Mouse (Mus musculus) liver, postnatal 0 days (tissue): Measurements from ENCODE around the gene Epb42. TPM values are rescaled to one million over a fixed set of nuclear protein-coding genes. Genes with fewer than 3 reads are reported as not detected.
A peak's percentile ranks its signal among the peaks of the same experiment; 100 is the strongest.
"Not testable (repeated sequence)": the region's sequence is repeated elsewhere in the genome, so short reads cannot be mapped to it uniquely, and the experiment has no call there.

ENCODE experiments used
- ATAC-seq: fragments of 200-750 bp; cut with Nextera tagmentation; 2 replicates; pipeline ENCODE4 v1.8.0; 2017; ENCODE audit warnings: mild to moderate bottlenecking, moderate library complexity
- DNase-seq: peaks from one replicate; pipeline ENCODE4 v3.0.0-alpha.2; 2016
- H3K27ac ChIP-seq: fragments of 300-500 bp; sonication (generic); 2 replicates; pipeline ENCODE4 v1.5.1; 2014; ENCODE audit warnings: antibody characterized with exemption, moderate library complexity, mild to moderate bottlenecking, low read depth
- H3K27me3 ChIP-seq: fragments of 300-500 bp; sonication (generic); 2 replicates; pipeline ENCODE4 v1.6.1; 2014; ENCODE audit warnings: low read length, control low read depth, mixed read lengths; ENCODE audit not compliant: insufficient read depth
- H3K36me3 ChIP-seq: fragments of 300-500 bp; sonication (generic); replicated peaks from 2 replicates; pipeline ENCODE4 v1.6.1; 2014; ENCODE audit warnings: mild to moderate bottlenecking, control low read depth, low read length, moderate library complexity, mixed read lengths; ENCODE audit not compliant: insufficient read depth
- H3K4me1 ChIP-seq: fragments of 300-500 bp; sonication (generic); 2 replicates; pipeline ENCODE4 v1.6.1; 2014; ENCODE audit warnings: antibody characterized with exemption, mild to moderate bottlenecking, control low read depth; ENCODE audit not compliant: insufficient read depth
- H3K4me2 ChIP-seq: fragments of 300-500 bp; sonication (generic); 2 replicates; pipeline ENCODE4 v1.6.1; 2014; ENCODE audit warnings: low read depth, mild to moderate bottlenecking, low read length, moderate library complexity, mixed read lengths
- H3K4me3 ChIP-seq: fragments of 300-500 bp; sonication (generic); 2 replicates; pipeline ENCODE4 v1.5.1; 2014; ENCODE audit warnings: low read depth, low read length
- H3K9ac ChIP-seq: fragments of 300-500 bp; sonication (generic); replicated peaks from 2 replicates; pipeline ENCODE4 v1.6.1; 2014; ENCODE audit warnings: mild to moderate bottlenecking, moderate library complexity
- H3K9me3 ChIP-seq: fragments of 300-500 bp; sonication (generic); 2 replicates; pipeline ENCODE4 v1.6.1; 2016; ENCODE audit warnings: mild to moderate bottlenecking, control low read depth, low read length, mixed read lengths
- CTCF ChIP-seq: sonication (generic); IDR thresholded peaks from 2 replicates; pipeline ENCODE4 v1.5.1; 2016; ENCODE audit warnings: antibody characterized with exemption, low read depth
- EP300 ChIP-seq: IDR thresholded peaks from 2 replicates; pipeline ENCODE4 v1.6.1; 2016; ENCODE audit warnings: antibody characterized with exemption, low read depth, mild to moderate bottlenecking
- WGBS: fragments of 180-500 bp; shearing (Covaris S2); extraction: QIAGEN DNeasy Blood & Tissue Kit; methylation state at CpG from one replicate; pipeline ENCODE4 v1.1.7; 2014; ENCODE audit not compliant: insufficient replicate concordance; 5-methylcytosine and 5-hydroxymethylcytosine counted together
- polyA plus RNA-seq: library from polyadenylated mRNA; unstranded; fragments of >200 nt; fragmentation: Nextera tagmentation; extraction: Ambion mirVana; gene quantifications from 2 replicates; pipeline ENCODE4 v1.2.1, GENCODE M21; 2015

The Epb42 gene
- polyA plus RNA-seq, 1 experiment from 2014 or later, result 54.9 TPM

GRCm38 (mm10) chr2:121004018-121004811 is 32.7 kb downstream of the Epb42 start:
- H3K36me3 ChIP-seq, result no peaks in the 10 kb centered on the region
- no peaks in the 10 kb centered on the region for H3K27me3 ChIP-seq
- DNase-seq (no peak), ATAC-seq (no peak)
- H3K27ac ChIP-seq, result no peak overlapping the region
- H3K9me3 ChIP-seq, result no peaks in the 10 kb centered on the region
- no peak for TF ChIP-seq EP300
- 82% methylated on average over 7 of the region's 7 CpGs for WGBS
- no peak overlapping the region for H3K4me2 ChIP-seq
- no peak overlapping the region for H3K9ac ChIP-seq
- H3K4me1 ChIP-seq, result peaks cover 7% of the 10 kb centered on the region
- no peak overlapping the region for H3K4me3 ChIP-seq

- ATAC-seq, result no peak
- no peaks in the 10 kb centered on the region for H3K27me3 ChIP-seq
- H3K9me3 ChIP-seq, result no peaks in the 10 kb centered on the region
- WGBS, result 76% methylated on average over 2 of the region's 2 CpGs
- no peak overlapping the region for H3K9ac ChIP-seq
- no peak overlapping the region for H3K27ac ChIP-seq
- TF ChIP-seq CTCF (peak; percentile 61), EP300 (no peak)
- no peak overlapping the region for H3K4me2 ChIP-seq
- DNase-seq, result no peak
- no peak overlapping the region for H3K4me3 ChIP-seq
- H3K36me3 ChIP-seq, result no peaks in the 10 kb centered on the region
- peaks cover 3% of the 10 kb centered on the region; the same call in 1 of the 2 replicates for H3K4me1 ChIP-seq
These were observed 33.3 kb downstream of the Epb42 start for GRCm38 (mm10) chr2:121003586-121003985.

- no peak overlapping the region for H3K27ac ChIP-seq
- no peaks in the 10 kb centered on the region for H3K9me3 ChIP-seq
- DNase-seq, result no peak
- peak; percentile 55; the same call in 1 of the 2 replicates for ATAC-seq
- WGBS, result 74% methylated on average over 8 of the region's 8 CpGs
- H3K27me3 ChIP-seq, result no peaks in the 10 kb centered on the region
- no peak for TF ChIP-seq CTCF
- 0 out of 2 replicates have a peak, but pooled peaks have one; percentile 45 for TF ChIP-seq EP300
- no peak overlapping the region for H3K4me2 ChIP-seq
- no peaks in the 10 kb centered on the region for H3K36me3 ChIP-seq
- H3K4me3 ChIP-seq, result no peak overlapping the region
- H3K9ac ChIP-seq, result no peak overlapping the region
- H3K4me1 ChIP-seq, result no peaks in the 10 kb centered on the region
These were observed 38.0 kb downstream of the Epb42 start for GRCm38 (mm10) chr2:120998863-120999262.

- DNase-seq, H3K9me3 ChIP-seq, H3K27me3 ChIP-seq, H3K9ac ChIP-seq, H3K27ac ChIP-seq, H3K4me3 ChIP-seq, H3K4me2 ChIP-seq, H3K36me3 ChIP-seq, H3K4me1 ChIP-seq, ATAC-seq: not testable (repeated sequence)
- WGBS, result 54% methylated on average over 1 of the region's 1 CpGs
These were observed 40.3 kb downstream of the Epb42 start for GRCm38 (mm10) chr2:120996607-120997006.

GRCm38 (mm10) chr2:120991196-120991595 is 45.7 kb downstream of the Epb42 start:
- H3K9me3 ChIP-seq, result no peaks in the 10 kb centered on the region
- ATAC-seq (no peak), DNase-seq (no peak)
- no peak overlapping the region for H3K27ac ChIP-seq
- no peak overlapping the region for H3K4me3 ChIP-seq
- TF ChIP-seq CTCF (no peak), EP300 (no peak)
- H3K27me3 ChIP-seq, result no peaks in the 10 kb centered on the region
- WGBS, result 83% methylated on average over 4 of the region's 4 CpGs
- H3K36me3 ChIP-seq, result no peaks in the 10 kb centered on the region; the same call in 1 of the 2 replicates
- no peak overlapping the region for H3K9ac ChIP-seq
- no peaks in the 10 kb centered on the region for H3K4me1 ChIP-seq
- H3K4me2 ChIP-seq, result no peak overlapping the region

- 86% methylated on average over 1 of the region's 1 CpGs for WGBS
- Histone ChIP-seq H3K27ac (no peak overlapping the region), H3K4me2 (no peak overlapping the region), H3K4me3 (no peak overlapping the region), H3K9ac (no peak overlapping the region), H3K9me3 (no peaks in the 10 kb centered on the region), H3K36me3 (no peaks in the 10 kb centered on the region; the same call in 1 of the 2 replicates), H3K27me3 (no peaks in the 10 kb centered on the region), H3K4me1 (no peaks in the 10 kb centered on the region)
- DNase-seq, result no peak
- TF ChIP-seq EP300, result no peak
- peak; percentile 63 for TF ChIP-seq CTCF
- no peak for ATAC-seq
These were observed 51.6 kb downstream of the Epb42 start for GRCm38 (mm10) chr2:120985241-120985640.
